18 mouse cellular contexts compared by ENCODE assay signal in the genomic region with DNA sequence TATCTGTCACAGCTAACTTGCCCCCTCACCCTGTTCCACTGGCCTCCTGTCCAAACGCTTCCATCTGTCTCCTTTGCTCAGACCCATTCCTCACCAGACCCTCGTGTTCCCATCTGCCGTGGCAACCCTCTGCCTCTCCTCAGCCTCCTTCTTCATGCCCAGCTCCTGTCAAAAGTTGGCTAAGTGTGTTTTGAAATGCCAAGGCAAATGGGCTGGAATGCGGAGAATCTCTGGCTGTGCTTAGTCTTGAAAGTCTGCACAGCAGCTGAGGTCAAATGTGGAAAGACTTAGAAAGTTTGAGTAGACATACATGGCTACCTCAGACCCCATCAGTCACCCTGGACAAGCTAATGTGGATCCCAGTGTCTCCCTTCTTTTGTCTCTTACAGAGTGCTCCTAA. TPM values are rescaled to one million over a fixed set of nuclear protein-coding genes. Genes with fewer than 3 reads are reported as not detected.
A peak's percentile ranks its signal among the peaks of the same experiment; 100 is the strongest.
DNase-seq lines count a peak whose midpoint lies in the region; ATAC-seq and TF ChIP-seq lines count a peak whose summit lies in the region.
"Had no signal": no experiment of that assay in that cellular context is flagged by ENCODE, and none has a peak within 500 bp of the region (broad histone marks: within the 10 kb centered on the region; RNA-seq: fewer than 3 reads in every experiment).

No protein-coding gene starts in this region.

- no peak overlapping the region for H3K9ac ChIP-seq in hindbrain, embryonic 16.5 days (ENCODE audit: low read depth, low read length)
- H3K9ac ChIP-seq in hindbrain, embryonic 13.5 days, result no peak overlapping the region
- H3K9ac ChIP-seq in limb, embryonic 14.5 days (ENCODE audit: low read depth, low read length, severe bottlenecking), result no peak overlapping the region
- H3K9ac ChIP-seq: liver, embryonic 14.5 days; midbrain, embryonic 12.5 days; neural tube, embryonic 13.5 days had no signal

- TF ChIP-seq POLR2A in limb, embryonic 14.5 days (IDR thresholded peaks at IDR 0.05; ENCODE audit: borderline replicate concordance, extremely low read depth, insufficient read depth, insufficient read length), result no peak

- no peaks in the 10 kb centered on the region for H3K4me1 ChIP-seq in hindbrain, embryonic 16.5 days (ENCODE audit: control insufficient read depth, insufficient read depth, low read depth, low read length)
- no peaks in the 10 kb centered on the region for H3K4me1 ChIP-seq in hindbrain, embryonic 13.5 days (replicated peaks)
- H3K4me1 ChIP-seq in brown adipose tissue, adult 24 weeks (ENCODE audit: control insufficient read depth, insufficient read depth, insufficient read length, low read length), result no peaks in the 10 kb centered on the region
- no peaks in the 10 kb centered on the region for H3K4me1 ChIP-seq in limb, embryonic 14.5 days (ENCODE audit: control insufficient read depth, insufficient read depth, low read length)
- H3K4me1 ChIP-seq: neural tube, embryonic 13.5 days had no signal

- no peak overlapping the region for H3K4me2 ChIP-seq in hindbrain, embryonic 16.5 days (ENCODE audit: low read length)
- no peak overlapping the region for H3K4me2 ChIP-seq in hindbrain, embryonic 13.5 days
- no peak overlapping the region for H3K4me2 ChIP-seq in limb, embryonic 14.5 days (replicated peaks; ENCODE audit: low read depth, low read length, severe bottlenecking)
- H3K4me2 ChIP-seq: midbrain, embryonic 12.5 days; neural tube, embryonic 13.5 days had no signal

- no peak overlapping the region for H3K27ac ChIP-seq in hindbrain, embryonic 16.5 days (ENCODE audit: low read depth, low read length)
- no peak overlapping the region for H3K27ac ChIP-seq in hindbrain, embryonic 13.5 days
- peak overlapping the region; percentile 63 for H3K27ac ChIP-seq in brown adipose tissue, adult 24 weeks (replicated peaks; ENCODE audit: low read depth, low read length)
- no peak overlapping the region for H3K27ac ChIP-seq in limb, embryonic 14.5 days (replicated peaks; ENCODE audit: low read depth, low read length)
- H3K27ac ChIP-seq: forebrain, embryonic 10.5 days; liver, embryonic 14.5 days; midbrain, embryonic 12.5 days; neural tube, embryonic 13.5 days had no signal

- 47% methylated on average over 4 of the region's 4 CpGs for WGBS in hindbrain, embryonic 16.5 days
- WGBS in hindbrain, embryonic 13.5 days, result 70% methylated on average over 4 of the region's 4 CpGs
- 48% methylated on average over 4 of the region's 4 CpGs for WGBS in limb, embryonic 14.5 days

- no peak overlapping the region for H3K4me3 ChIP-seq in hindbrain, embryonic 16.5 days (ENCODE audit: low read length)
- H3K4me3 ChIP-seq in hindbrain, embryonic 13.5 days, result no peak overlapping the region
- no peak overlapping the region for H3K4me3 ChIP-seq in brown adipose tissue, adult 24 weeks (ENCODE audit: insufficient read depth, low read depth, low read length)
- H3K4me3 ChIP-seq in limb, embryonic 14.5 days (replicated peaks; ENCODE audit: low read length), result no peak overlapping the region
- H3K4me3 ChIP-seq: forebrain, embryonic 10.5 days; midbrain, embryonic 12.5 days; neural tube, embryonic 13.5 days had no signal

- no peaks in the 10 kb centered on the region for H3K27me3 ChIP-seq in hindbrain, embryonic 16.5 days (replicated peaks; ENCODE audit: control insufficient read depth, insufficient read depth, low read length)
- H3K27me3 ChIP-seq in hindbrain, embryonic 13.5 days, result no peaks in the 10 kb centered on the region
- no peaks in the 10 kb centered on the region for H3K27me3 ChIP-seq in limb, embryonic 14.5 days (ENCODE audit: control insufficient read depth, insufficient read depth, low read length)
- H3K27me3 ChIP-seq: midbrain, embryonic 12.5 days; neural tube, embryonic 13.5 days had no signal

- ATAC-seq in hindbrain, embryonic 16.5 days, result peak; percentile 61
- ATAC-seq in hindbrain, embryonic 13.5 days (ENCODE audit: low FRiP score), result no peak
- ATAC-seq in limb, embryonic 14.5 days (ENCODE audit: low FRiP score, low read depth), result peak; percentile 55
- no peak for ATAC-seq in frontal cortex, adult (ENCODE audit: low TSS enrichment)
- ATAC-seq: intestine, postnatal 0 days had no signal

- peak; percentile 29 for DNase-seq in embryo, embryonic 10 days (ENCODE audit: low spot score)
- no peak for DNase-seq in embryo, embryonic 9.5 days (ENCODE audit: extremely low spot score)
- DNase-seq in limb, embryonic 14.5 days (ENCODE audit: low spot score), result no peak
- no peak for DNase-seq in c-Kit-positive CD71-positive TER-119-positive erythroid progenitor cells, embryonic 14.5 days (ENCODE audit: low spot score)
- DNase-seq: cerebellum, postnatal 36 days; kidney, postnatal 36 days; retina, postnatal 1 day; thymus, adult 18-20 months had no signal

- no peaks in the 10 kb centered on the region for H3K9me3 ChIP-seq in hindbrain, embryonic 16.5 days (ENCODE audit: control insufficient read depth, low read length)
- H3K9me3 ChIP-seq in hindbrain, embryonic 13.5 days, result no peaks in the 10 kb centered on the region
- 0 out of 2 replicates have a peak, but pooled peaks cover 2% of the 10 kb centered on the region for H3K9me3 ChIP-seq in limb, embryonic 14.5 days (ENCODE audit: control insufficient read depth, low read length)
- H3K9me3 ChIP-seq: forebrain, embryonic 10.5 days; G1E; midbrain, embryonic 12.5 days; neural tube, embryonic 13.5 days had no signal

- no peaks in the 10 kb centered on the region for H3K36me3 ChIP-seq in hindbrain, embryonic 16.5 days (ENCODE audit: control insufficient read depth, insufficient read depth, low read length)
- no peaks in the 10 kb centered on the region for H3K36me3 ChIP-seq in hindbrain, embryonic 13.5 days
- no peaks in the 10 kb centered on the region for H3K36me3 ChIP-seq in limb, embryonic 14.5 days (ENCODE audit: control insufficient read depth, insufficient read depth, low read length)
- H3K36me3 ChIP-seq: forebrain, embryonic 10.5 days; G1E; midbrain, embryonic 12.5 days; neural tube, embryonic 13.5 days had no signal

RNA-seq across cellular contexts. Expression of gene Cap2, which starts 21.1 kb away (rescaled TPM):
- 11.2 and 12.9 TPM in 2 replicates for polyA plus RNA-seq in hindbrain, embryonic 16.5 days (2015; fragmentation: Nextera tagmentation; extraction: Ambion mirVana)
- 5.6 and 6.3 TPM in 2 replicates for polyA plus RNA-seq in hindbrain, embryonic 13.5 days (2015; fragmentation: Nextera tagmentation; extraction: Ambion mirVana)
- polyA plus RNA-seq in brown adipose tissue, adult 24 weeks (2012; ENCODE audit: insufficient read depth, insufficient read length, missing spikeins), result 2.2 and 4.9 TPM in 2 replicates
- polyA plus RNA-seq in limb, embryonic 14.5 days (2012; rRNA removed), result 27.6 and 30.9 TPM in 2 replicates
- polyA plus RNA-seq in limb, embryonic 14.5 days (2014; fragmentation: Nextera tagmentation; extraction: Ambion mirVana), result 15.4 and 22.1 TPM in 2 replicates
- polyA plus RNA-seq: G1E had no signal

Comparison
In these comparisons a context has a peak if more than half of its experiments do, and no peak if none do; other contexts are left out.
1. ATAC-seq: peak in hindbrain, embryonic 16.5 days (single experiment) and limb, embryonic 14.5 days (single experiment); none in hindbrain, embryonic 13.5 days (single experiment) and frontal cortex, adult (single experiment).